Mouse (Mus musculus): ENCODE data around the gene Clstn3.

DNA sequence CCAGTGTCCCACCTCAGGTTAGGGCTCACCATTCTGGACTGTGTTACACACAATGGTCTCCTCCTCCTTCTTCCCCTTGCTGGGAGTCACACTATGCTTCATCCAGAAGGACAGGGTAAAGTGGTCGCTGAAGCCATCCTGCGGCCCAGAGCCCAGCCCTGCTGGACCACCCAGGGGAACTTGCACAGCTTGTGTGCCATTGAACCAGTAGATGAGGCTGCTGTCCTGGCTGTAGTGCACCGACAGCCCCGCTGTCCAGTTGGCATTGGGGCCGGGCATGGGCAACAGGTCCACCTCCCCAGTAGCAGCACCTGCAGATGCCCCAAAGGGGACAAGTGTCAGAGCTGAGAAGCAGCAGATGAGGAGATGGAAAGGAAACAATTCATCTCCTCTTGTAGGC lies 6.8 kb downstream of the Clstn3 start:
- TF ChIP-seq CTCF (IDR thresholded peaks at IDR 0.05; ENCODE audit: extremely low read depth, insufficient read depth, low read length) (no peak), POLR2A (IDR thresholded peaks at IDR 0.05; ENCODE audit: extremely low read depth, insufficient read depth, low read length) (no peak)

All from cortical plate, adult 2 months (tissue).